Mouse (Mus musculus) spleen, postnatal 36 days (tissue): ENCODE data around the gene Olfr1090.

Experiments used
- DNase-seq, 2 experiments: peaks; one replicate each; pipeline ENCODE4 v3.0.0; 2022; ENCODE audit warnings: low spot score in 2 of 2, mixed read lengths in 1 of 2

Gene Olfr1090

GRCm38 (mm10) chr2:86758893-86759292, at the start of gene Olfr1090:
TSS of gene Olfr1090 (minus strand) at chr2:86758993.
- no peak for DNase-seq

- no peak for DNase-seq
Measured at GRCm38 (mm10) chr2:86782179-86782578, 23.4 kb upstream of the Olfr1090 start, which contains the start of gene Olfr1093. TSS of gene Olfr1093 (plus strand) at chr2:86782479.

- no peak for DNase-seq
Measured at GRCm38 (mm10) chr2:86761050-86761449, 2.3 kb upstream of the Olfr1090 start.

- no peak for DNase-seq
Measured at GRCm38 (mm10) chr2:86733601-86734000, 25.2 kb downstream of the Olfr1090 start, which contains the start of gene Olfr1089. TSS of gene Olfr1089 (minus strand) at chr2:86733701.
